Mouse (Mus musculus): ENCODE measurements around the gene Rpn2. TPM values are rescaled to one million over a fixed set of nuclear protein-coding genes. Genes with fewer than 3 reads are reported as not detected.

Gene Rpn2
- total RNA-seq, 2 experiments from 2014 or later: 123 to 132 TPM

GRCm38 (mm10) chr2:157313718-157314117, 34.9 kb downstream of the Rpn2 start:
- intact Hi-C loops (cut with DNase I): no loop called here
- no peak overlapping the region for H3K27ac ChIP-seq
- no peak overlapping the region for H3K4me3 ChIP-seq
- TF ChIP-seq CTCF (IDR thresholded peaks at IDR 0.05): no peak
- DNase-seq (ENCODE audit: extremely low spot score in 1 of 2, low spot score in 2 of 2): no peak

- no peak overlapping the region for H3K4me3 ChIP-seq
- DNase-seq (ENCODE audit: extremely low spot score in 1 of 2, low spot score in 2 of 2): no peak
Measured at GRCm38 (mm10) chr2:157314310-157314709, 35.5 kb downstream of the Rpn2 start.

GRCm38 (mm10) chr2:157315486-157315885, 36.7 kb downstream of the Rpn2 start:
- no peak overlapping the region for H3K27ac ChIP-seq
- intact Hi-C loops (cut with DNase I): no loop called here
- DNase-seq (ENCODE audit: extremely low spot score in 1 of 2, low spot score in 2 of 2): no peak

More at GRCm38 (mm10) chr2:157314310-157314709, 35.5 kb downstream of the Rpn2 start:
- no peak for TF ChIP-seq CTCF (IDR thresholded peaks at IDR 0.05)
- no peak overlapping the region for H3K27ac ChIP-seq
- intact Hi-C loops (cut with DNase I): no loop called here

GRCm38 (mm10) chr2:157316358-157316933, 37.6 kb downstream of the Rpn2 start:
- H3K27ac ChIP-seq: no peak overlapping the region
- intact Hi-C loops (cut with DNase I): no loop called here

More at GRCm38 (mm10) chr2:157315486-157315885, 36.7 kb downstream of the Rpn2 start:
- no peak overlapping the region for H3K4me3 ChIP-seq
- no peak for TF ChIP-seq CTCF (IDR thresholded peaks at IDR 0.05)

GRCm38 (mm10) chr2:157317220-157317619, 38.4 kb downstream of the Rpn2 start:
- no peak overlapping the region for H3K27ac ChIP-seq
- intact Hi-C loops (cut with DNase I): no loop called here
- H3K4me3 ChIP-seq: no peak overlapping the region
- no peak for DNase-seq (ENCODE audit: extremely low spot score in 1 of 2, low spot score in 2 of 2)
- no peak for TF ChIP-seq CTCF (IDR thresholded peaks at IDR 0.05)

More at GRCm38 (mm10) chr2:157316358-157316933, 37.6 kb downstream of the Rpn2 start:
- no peak for DNase-seq (ENCODE audit: extremely low spot score in 1 of 2, low spot score in 2 of 2)
- TF ChIP-seq CTCF (IDR thresholded peaks at IDR 0.05): no peak
- no peak overlapping the region for H3K4me3 ChIP-seq

- intact Hi-C loops (cut with DNase I): no loop called here
Measured at GRCm38 (mm10) chr2:157320135-157320534, 41.3 kb downstream of the Rpn2 start.

GRCm38 (mm10) chr2:157320886-157321285, 42.1 kb downstream of the Rpn2 start:
- no peak overlapping the region for H3K27ac ChIP-seq

More at GRCm38 (mm10) chr2:157320135-157320534, 41.3 kb downstream of the Rpn2 start:
- Histone ChIP-seq H3K27ac (no peak overlapping the region), H3K4me3 (no peak overlapping the region)
- TF ChIP-seq CTCF (IDR thresholded peaks at IDR 0.05): no peak
- no peak for DNase-seq (ENCODE audit: extremely low spot score in 1 of 2, low spot score in 2 of 2)

GRCm38 (mm10) chr2:157322029-157322766, 43.4 kb downstream of the Rpn2 start:
- Histone ChIP-seq H3K4me3 (no peak overlapping the region), H3K27ac (no peak overlapping the region)
- intact Hi-C loops (cut with DNase I): no loop called here
- no peak for TF ChIP-seq CTCF (IDR thresholded peaks at IDR 0.05)
- DNase-seq (ENCODE audit: extremely low spot score in 1 of 2, low spot score in 2 of 2): no peak

More at GRCm38 (mm10) chr2:157320886-157321285, 42.1 kb downstream of the Rpn2 start:
- intact Hi-C loops (cut with DNase I): no loop called here
- no peak for TF ChIP-seq CTCF (IDR thresholded peaks at IDR 0.05)
- H3K4me3 ChIP-seq: no peak overlapping the region
- DNase-seq (ENCODE audit: extremely low spot score in 1 of 2, low spot score in 2 of 2): no peak

- intact Hi-C loops (cut with DNase I): no loop called here
- Histone ChIP-seq H3K27ac (no peak overlapping the region), H3K4me3 (no peak overlapping the region)
- no peak for TF ChIP-seq CTCF (IDR thresholded peaks at IDR 0.05)
- no peak for DNase-seq (ENCODE audit: extremely low spot score in 1 of 2, low spot score in 2 of 2)
Measured at GRCm38 (mm10) chr2:157325238-157325637, 46.4 kb downstream of the Rpn2 start.

GRCm38 (mm10) chr2:157328106-157328505, 49.3 kb downstream of the Rpn2 start:
- Histone ChIP-seq H3K27ac (no peak overlapping the region), H3K4me3 (no peak overlapping the region)
- no peak for TF ChIP-seq CTCF (IDR thresholded peaks at IDR 0.05)
- no peak for DNase-seq (ENCODE audit: extremely low spot score in 1 of 2, low spot score in 2 of 2)
- intact Hi-C loops (cut with DNase I): no loop called here

GRCm38 (mm10) chr2:157328570-157328969, 49.8 kb downstream of the Rpn2 start:
- no peak for DNase-seq (ENCODE audit: extremely low spot score in 1 of 2, low spot score in 2 of 2)

GRCm38 (mm10) chr2:157332059-157332458, 53.2 kb downstream of the Rpn2 start:
- no peak overlapping the region for H3K4me3 ChIP-seq
- intact Hi-C loops (cut with DNase I): no loop called here
- DNase-seq (ENCODE audit: extremely low spot score in 1 of 2, low spot score in 2 of 2): no peak
- no peak for TF ChIP-seq CTCF (IDR thresholded peaks at IDR 0.05)
- no peak overlapping the region for H3K27ac ChIP-seq

More at GRCm38 (mm10) chr2:157328570-157328969, 49.8 kb downstream of the Rpn2 start:
- intact Hi-C loops (cut with DNase I): no loop called here
- Histone ChIP-seq H3K4me3 (no peak overlapping the region), H3K27ac (no peak overlapping the region)
- TF ChIP-seq CTCF (IDR thresholded peaks at IDR 0.05): no peak
